Mouse (Mus musculus): ENCODE data around the gene Olfr374.
A peak's percentile ranks its signal among the peaks of the same experiment; 100 is the strongest.

Gene Olfr374

DNA sequence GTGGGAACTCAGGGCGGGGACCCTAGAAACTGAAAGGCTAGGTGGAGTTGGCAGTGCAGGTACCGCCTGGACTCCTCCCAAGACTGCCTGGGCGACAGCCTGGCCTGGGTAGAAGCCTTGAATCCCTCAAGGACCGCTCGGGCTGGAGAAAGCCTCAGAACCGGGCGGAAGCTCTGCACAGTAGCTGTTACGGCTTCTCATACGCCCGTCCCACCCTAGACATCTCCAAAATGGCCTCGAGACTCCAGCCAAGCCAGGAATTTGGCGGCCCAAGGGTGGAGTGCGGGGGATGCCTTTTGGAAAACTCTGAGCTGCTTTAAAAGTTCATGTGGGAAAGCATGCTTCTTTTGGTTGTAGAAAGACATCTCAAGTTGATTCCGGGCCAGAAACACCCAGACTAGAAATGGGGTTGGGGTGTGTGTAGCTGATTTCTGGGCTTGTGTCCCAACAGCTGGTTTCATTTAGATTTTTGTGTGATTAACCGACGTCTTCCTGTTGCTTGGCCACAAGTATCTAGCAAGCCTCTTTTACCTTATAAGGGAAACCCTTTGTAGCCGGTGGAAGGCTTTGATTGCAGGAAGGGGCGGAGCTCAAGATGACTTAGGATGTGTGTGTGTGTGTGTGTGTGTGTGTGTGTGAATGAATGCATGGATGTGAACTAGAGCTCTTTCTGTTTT, 29.6 kb downstream of the Olfr374 start:
- DNase-seq: peak; percentile 90

DNA sequence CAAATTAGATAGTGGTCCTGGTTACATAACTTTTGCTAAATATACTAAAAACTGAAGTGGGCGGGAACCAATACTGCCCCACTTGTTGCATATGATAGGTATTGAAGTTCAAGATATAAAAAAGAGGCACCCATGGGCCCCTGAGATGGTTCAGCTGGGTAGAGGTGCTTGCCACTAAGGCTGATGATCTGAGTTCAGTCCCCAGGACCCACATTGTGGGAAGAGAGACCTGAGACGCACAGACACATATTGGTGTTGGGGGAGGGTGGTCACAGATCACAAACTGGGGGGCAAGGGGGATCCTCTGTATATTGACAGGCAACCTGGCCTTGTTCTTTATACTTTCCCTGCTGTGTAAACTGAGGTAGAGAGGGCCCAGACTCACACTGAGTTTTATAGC, 30.6 kb downstream of the Olfr374 start:
- no peak for DNase-seq

- DNase-seq: no peak
Observed at GRCm38 (mm10) chr8:72138456-72138855, 31.6 kb downstream of the Olfr374 start.

DNA sequence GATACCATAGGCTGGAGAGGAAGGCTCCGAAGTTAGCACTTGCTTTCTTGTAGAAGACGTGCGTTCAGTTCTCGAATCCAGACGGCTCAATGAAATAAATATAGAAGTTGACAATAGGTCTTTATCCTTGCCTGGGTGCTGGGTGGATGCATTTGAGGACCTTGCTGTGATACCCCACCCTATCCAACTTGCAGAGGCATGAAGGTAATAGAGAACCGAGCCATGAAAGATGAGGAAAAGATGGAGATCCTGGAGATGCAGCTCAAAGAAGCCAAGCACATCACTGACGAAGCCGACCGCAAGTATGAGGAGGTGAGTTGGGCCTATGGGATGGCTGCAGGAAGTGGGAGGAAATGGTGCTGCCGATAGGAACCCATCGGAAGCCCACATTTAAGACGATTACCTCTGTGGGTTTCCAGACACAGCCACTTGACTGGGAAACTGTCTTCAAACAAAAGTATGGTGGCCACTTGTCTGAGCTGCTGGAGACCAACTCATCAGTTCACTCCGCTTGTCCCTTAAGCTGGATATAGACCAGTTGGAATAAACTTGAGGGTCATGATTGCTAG, 36.5 kb downstream of the Olfr374 start:
- DNase-seq: no peak

DNA sequence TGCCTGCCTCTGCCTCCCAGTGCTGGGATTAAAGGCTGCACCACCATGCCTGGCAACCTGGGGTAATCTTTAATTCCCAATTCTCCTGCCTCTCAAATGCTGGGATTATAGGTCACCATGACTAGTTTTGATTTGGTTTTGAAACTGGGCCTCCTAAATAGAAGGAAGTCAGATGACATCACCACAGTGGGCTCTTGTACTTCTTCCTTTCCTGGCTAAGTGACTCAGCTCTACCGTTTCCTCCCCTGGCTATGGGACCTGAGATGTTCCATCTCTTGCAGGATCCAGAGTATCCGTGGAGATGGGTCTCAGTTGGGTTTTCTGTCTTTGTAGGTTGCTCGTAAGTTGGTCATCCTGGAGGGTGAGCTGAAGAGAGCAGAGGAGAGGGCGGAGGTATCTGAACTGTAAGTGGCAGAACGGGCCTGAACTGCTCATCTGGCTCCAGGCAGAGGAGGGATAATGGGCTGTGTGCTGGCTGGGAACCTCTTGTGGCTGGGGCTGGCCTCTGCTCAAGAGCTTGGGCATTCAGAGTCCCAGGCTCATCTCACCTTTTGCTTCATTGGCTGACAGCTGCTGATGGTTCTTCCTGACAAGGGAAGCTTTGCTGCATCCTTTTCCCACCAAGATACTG, 37.6 kb downstream of the Olfr374 start:
- DNase-seq: no peak

- no peak for DNase-seq
Observed at GRCm38 (mm10) chr8:72145511-72145910, 38.7 kb downstream of the Olfr374 start.

DNA sequence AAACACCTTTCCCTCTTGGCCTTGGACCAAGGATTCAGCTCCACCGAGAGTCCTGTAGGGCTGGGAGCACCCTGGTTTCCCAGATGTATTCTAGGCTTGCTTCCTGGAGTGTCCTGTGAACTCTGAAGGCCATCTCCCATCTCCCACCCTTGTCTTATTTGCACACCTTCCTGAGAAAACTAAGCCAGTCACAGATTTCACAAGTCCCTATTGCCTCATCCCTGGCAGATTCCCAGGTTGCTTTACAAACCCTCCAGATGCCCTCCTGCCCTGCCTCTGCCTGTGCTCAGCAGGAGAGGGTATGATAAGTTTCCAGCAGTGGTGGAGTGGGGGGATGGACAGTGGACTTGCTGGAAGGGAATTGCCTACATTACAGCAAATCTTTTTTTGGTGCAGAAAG, 39.2 kb downstream of the Olfr374 start:
- no peak for DNase-seq

- DNase-seq: no peak
Observed at GRCm38 (mm10) chr8:72146556-72146955, 39.7 kb downstream of the Olfr374 start.

DNA sequence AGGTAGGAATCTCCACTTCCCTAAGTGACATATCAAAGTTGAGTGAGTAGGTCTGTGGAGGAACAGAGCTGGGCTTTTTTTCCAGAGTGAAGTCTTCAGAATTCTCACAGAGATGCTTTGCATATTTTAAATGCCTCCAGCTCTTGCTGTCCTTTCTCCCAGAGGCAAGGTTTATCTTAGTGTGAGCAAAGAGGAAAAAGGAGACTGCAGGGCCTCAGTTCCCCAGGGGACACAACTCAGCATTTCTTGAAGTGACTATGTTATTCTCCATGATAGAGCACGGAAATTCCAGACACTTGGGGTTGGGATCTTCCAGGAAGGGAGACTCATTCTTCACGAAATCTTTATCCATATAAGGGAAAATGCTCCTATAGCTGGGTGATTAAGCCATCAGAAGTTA, 40.4 kb downstream of the Olfr374 start:
- DNase-seq: no peak

GRCm38 (mm10) chr8:72149056-72149455, 42.2 kb downstream of the Olfr374 start:
- DNase-seq: no peak

GRCm38 (mm10) chr8:72151418-72152078, 44.7 kb downstream of the Olfr374 start:
- DNase-seq: no peak

DNA sequence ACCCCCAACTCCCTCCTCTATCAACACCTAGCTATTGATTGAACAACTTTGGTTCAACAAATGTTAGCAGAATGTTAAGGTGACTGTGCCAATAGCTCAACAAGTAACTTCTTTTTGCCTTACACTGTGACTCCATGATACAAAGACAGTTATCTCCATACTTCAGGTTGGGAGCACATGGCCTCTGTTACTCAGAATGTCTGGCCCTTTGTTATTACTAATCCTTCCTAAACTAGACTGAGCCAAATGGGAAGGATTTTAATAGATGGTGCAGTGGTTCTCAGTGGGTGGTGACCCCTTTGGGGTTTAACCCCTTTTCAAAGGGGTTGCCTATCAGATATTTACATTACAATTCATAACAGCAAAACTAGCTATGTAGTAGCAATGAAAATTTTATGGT, 46.5 kb downstream of the Olfr374 start:
- DNase-seq: no peak

DNA sequence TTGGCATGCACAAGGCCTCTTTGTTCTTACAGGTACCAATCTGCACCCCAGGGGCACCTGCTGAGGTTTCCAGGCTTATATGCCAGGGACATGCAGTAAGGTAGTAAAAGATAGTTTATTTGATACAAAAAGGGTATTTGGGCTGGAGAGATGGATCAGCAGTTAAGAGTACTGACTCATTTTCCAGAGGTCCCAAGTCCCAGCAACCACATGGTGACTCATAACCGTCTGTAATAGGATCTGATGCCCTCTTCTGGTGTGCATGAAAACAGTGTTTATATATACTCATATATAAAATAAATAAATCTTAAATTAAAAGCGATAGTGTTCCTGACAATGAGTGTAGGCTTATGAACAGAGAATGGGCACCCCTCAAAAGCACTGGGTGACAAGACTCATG, 51.3 kb downstream of the Olfr374 start:
- DNase-seq: no peak

DNA sequence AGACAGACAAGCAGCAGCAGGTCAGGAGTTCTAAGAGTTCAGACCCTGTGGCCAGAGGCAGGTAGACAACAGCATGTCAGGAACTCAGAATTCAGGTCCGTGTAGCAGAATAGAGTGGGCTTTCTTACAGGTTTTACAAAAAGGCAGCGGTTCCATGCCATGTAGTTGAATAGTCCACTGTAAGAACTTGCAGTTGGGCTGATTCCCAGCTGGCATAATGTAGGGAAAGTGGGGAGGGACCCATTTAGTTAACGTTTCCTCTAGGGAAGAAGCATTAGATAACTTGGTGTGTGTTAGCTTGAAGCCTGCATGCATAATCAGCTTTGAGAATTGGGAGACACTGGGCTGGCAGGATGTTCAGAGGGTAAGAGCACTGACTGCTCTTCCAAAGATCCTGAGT, 51.9 kb downstream of the Olfr374 start:
- no peak for DNase-seq

- peak; percentile 36 for DNase-seq
Observed at GRCm38 (mm10) chr8:72160007-72160406, 53.2 kb downstream of the Olfr374 start.

DNA sequence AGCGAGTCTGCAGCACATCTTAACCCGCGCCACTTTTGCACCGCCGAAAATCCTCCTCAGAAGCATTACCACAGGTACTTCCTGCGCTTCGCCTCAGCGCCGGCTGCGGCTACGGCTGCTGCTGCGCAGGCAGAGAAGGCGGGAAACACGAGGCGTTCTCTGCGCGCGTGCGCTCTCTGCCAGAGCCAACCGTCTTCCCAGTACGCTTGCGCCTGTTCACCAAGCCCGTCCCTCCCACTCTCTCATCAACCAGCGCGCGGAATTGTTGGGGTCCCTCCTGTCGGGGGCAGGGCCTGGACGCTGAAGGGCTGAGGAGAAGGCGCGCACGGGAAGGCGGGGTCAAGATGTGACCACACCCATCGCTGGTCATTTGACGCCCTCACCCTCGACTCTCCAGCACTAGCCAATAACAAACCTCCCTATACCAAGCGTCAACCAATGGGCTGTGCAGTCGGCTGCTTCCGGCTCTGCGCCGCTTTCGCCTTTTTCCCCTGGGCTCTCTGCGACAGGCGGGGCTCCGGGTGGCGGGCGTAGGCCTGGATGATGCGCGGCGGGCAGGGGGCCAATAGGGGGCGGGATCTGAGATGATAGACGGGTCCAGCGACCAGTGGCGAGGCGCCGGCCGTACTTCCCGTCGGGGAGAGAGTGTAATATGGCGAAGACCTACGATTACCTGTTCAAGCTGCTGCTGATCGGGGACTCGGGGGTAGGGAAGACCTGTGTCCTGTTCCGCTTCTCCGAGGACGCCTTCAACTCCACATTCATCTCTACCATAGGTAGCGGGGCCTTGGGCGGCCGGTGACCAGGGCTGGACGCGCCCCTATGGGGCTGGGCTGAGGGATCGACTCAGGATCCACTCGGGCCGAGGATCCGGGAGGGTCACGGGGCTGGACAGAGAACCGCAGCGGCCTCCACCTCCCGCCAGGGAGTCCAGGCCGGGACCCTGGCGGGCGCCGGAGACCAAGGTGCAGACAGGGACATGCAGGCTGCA, 54.2 kb downstream of the Olfr374 start, which contains the start of gene Rab8a:
TSS of gene Rab8a (plus strand) at position 494 of the 991 bp plus-strand sequence.
- DNase-seq: peak; percentile 99

- peak; percentile 50 for DNase-seq
Observed at GRCm38 (mm10) chr8:72162821-72163220, 56.0 kb downstream of the Olfr374 start.
